Mouse (Mus musculus) lung, adult 2 months (tissue): ENCODE measurements around the gene Nubp1.

Experiments used
- CTCF ChIP-seq: fragments of 200-500 bp; IDR thresholded peaks from 2 replicates; pipeline ENCODE4 v1.5.1; 2011; ENCODE audit warnings: mild to moderate bottlenecking, low read length, control low read depth; ENCODE audit not compliant: insufficient read depth
- POLR2A ChIP-seq: fragments of 200-500 bp; IDR thresholded peaks from 2 replicates; pipeline ENCODE4 v1.6.1; 2011; ENCODE audit warnings: low read depth, mild to moderate bottlenecking, control low read depth, low read length, borderline replicate concordance; ENCODE audit errors: extremely low read depth

DNA sequence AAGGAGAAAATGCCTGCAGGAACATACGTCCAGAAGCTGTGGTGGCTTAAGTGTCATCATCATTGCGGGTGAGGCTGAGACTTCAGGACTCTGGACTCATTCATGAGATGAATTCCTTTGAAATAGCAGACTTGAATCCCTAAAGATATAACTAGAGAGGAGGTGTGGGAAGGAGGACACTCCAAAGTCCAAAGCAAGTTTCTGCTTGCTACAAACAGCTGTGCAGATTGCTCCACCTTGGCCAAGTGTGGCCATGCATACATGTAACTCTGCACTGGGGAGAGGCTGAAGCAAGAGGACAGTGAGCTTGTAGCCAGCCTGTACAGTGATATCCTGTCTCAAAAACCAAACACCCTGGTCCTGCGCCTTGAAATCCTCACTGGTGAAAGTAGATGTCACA, 60.2 kb downstream of the Nubp1 start:
- TF ChIP-seq POLR2A: no peak
- no peak for TF ChIP-seq CTCF
